Mouse (Mus musculus) lung, embryonic 15.5 days (tissue): ENCODE results near the gene Fubp3. TPM values are rescaled to one million over a fixed set of nuclear protein-coding genes. Genes with fewer than 3 reads are reported as not detected.
A peak's percentile ranks its signal among the peaks of the same experiment; 100 is the strongest.

Source experiments
- ATAC-seq: fragments of 200-750 bp; cut with Nextera tagmentation; 2 replicates; pipeline ENCODE4 v1.8.0; 2017; ENCODE audit warnings: moderate number of reproducible peaks, borderline replicate concordance; ENCODE audit not compliant: low FRiP score, low TSS enrichment; ENCODE audit errors: extremely low read depth
- H3K27ac ChIP-seq: fragments of 300-500 bp; sonication (generic); 2 replicates; pipeline ENCODE4 v1.5.1; 2015; ENCODE audit warnings: moderate library complexity, mild to moderate bottlenecking, inconsistent platforms
- H3K27me3 ChIP-seq: fragments of 300-500 bp; sonication (generic); 2 replicates; pipeline ENCODE4 v1.6.1; 2015; ENCODE audit warnings: inconsistent platforms
- H3K36me3 ChIP-seq: fragments of 300-500 bp; sonication (generic); 2 replicates; pipeline ENCODE4 v1.6.1; 2015; ENCODE audit warnings: inconsistent platforms
- H3K4me1 ChIP-seq: fragments of 300-500 bp; sonication (generic); 2 replicates; pipeline ENCODE4 v1.6.1; 2015; ENCODE audit warnings: inconsistent platforms
- H3K4me2 ChIP-seq: fragments of 300-500 bp; sonication (generic); 2 replicates; pipeline ENCODE4 v1.6.1; 2015; ENCODE audit warnings: inconsistent platforms, mild to moderate bottlenecking, moderate library complexity
- H3K4me3 ChIP-seq: fragments of 300-500 bp; sonication (generic); 2 replicates; pipeline ENCODE4 v1.5.1; 2015; ENCODE audit warnings: mild to moderate bottlenecking, inconsistent platforms
- H3K9ac ChIP-seq: fragments of 300-500 bp; sonication (generic); 2 replicates; pipeline ENCODE4 v1.6.1; 2015; ENCODE audit warnings: inconsistent platforms
- H3K9me3 ChIP-seq: fragments of 300-500 bp; sonication (generic); 2 replicates; pipeline ENCODE4 v1.6.1; 2016; ENCODE audit warnings: inconsistent platforms
- WGBS: fragments of 180-500 bp; shearing (Covaris S2); methylation state at CpG from one replicate; pipeline ENCODE4 v1.1.7; 2015; 5-methylcytosine and 5-hydroxymethylcytosine counted together
- microRNA-seq: library from miRNA; unstranded; fragments of <30 nt; microRNA quantifications from one replicate; pipeline ENCODE4, GENCODE M21; 2016
- polyA plus RNA-seq: library from polyadenylated mRNA; unstranded; fragments of >200 nt; fragmentation: Nextera tagmentation; extraction: Ambion mirVana; gene quantifications from 2 replicates; pipeline ENCODE4 v1.2.1, GENCODE M21; 2015

Fubp3 gene
- polyA plus RNA-seq, 1 experiment from 2014 or later: 81.8 TPM

DNA sequence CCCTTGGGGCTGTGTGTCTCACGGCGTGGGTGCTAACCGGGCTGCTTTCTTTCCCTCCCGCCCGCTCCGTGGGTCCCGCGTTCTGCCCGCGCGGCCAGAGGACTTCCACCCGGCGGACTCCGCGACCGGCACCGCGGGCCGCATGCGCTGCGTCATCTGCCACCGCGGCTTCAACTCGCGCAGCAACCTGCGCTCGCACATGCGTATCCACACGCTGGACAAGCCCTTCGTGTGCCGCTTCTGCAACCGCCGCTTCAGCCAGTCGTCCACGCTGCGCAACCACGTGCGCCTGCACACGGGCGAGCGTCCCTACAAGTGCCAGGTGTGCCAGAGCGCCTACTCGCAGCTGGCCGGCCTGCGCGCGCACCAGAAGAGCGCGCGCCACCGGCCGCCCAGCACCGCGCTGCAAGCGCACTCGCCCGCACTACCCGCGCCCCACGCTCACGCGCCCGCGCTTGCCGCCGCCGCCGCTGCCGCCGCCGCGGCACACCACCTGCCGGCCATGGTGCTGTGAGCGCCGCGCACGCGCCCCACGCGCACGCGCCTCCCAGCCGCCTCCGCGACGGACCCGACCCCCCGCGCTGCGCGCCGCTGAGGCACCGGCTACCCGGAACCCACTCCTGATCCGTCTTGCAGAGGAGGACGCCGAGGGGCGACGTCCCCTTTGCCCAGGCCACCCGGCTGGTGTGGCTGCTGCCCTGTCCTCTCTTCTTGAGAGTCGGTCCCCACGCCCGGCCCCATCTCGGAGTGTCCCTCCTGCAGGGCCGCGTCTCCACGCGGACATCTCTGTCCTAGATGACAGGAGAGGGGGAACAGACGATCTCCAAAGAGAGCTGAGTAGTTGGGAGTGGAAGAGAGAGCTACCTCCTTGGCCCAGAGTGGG, 81.8 kb downstream of the Fubp3 start:
- Histone ChIP-seq H3K27ac (no peak overlapping the region), H3K9me3 (no peaks in the 10 kb centered on the region), H3K9ac (no peak overlapping the region), H3K27me3 (peaks cover 87% of the 10 kb centered on the region), H3K4me2 (peak overlapping the region; percentile 97), H3K4me1 (peaks cover 12% of the 10 kb centered on the region), H3K36me3 (no peaks in the 10 kb centered on the region), H3K4me3 (peak overlapping the region; percentile 51)
- under 1% methylated on average over 84 of the region's 109 CpGs for WGBS
- no peak for ATAC-seq

DNA sequence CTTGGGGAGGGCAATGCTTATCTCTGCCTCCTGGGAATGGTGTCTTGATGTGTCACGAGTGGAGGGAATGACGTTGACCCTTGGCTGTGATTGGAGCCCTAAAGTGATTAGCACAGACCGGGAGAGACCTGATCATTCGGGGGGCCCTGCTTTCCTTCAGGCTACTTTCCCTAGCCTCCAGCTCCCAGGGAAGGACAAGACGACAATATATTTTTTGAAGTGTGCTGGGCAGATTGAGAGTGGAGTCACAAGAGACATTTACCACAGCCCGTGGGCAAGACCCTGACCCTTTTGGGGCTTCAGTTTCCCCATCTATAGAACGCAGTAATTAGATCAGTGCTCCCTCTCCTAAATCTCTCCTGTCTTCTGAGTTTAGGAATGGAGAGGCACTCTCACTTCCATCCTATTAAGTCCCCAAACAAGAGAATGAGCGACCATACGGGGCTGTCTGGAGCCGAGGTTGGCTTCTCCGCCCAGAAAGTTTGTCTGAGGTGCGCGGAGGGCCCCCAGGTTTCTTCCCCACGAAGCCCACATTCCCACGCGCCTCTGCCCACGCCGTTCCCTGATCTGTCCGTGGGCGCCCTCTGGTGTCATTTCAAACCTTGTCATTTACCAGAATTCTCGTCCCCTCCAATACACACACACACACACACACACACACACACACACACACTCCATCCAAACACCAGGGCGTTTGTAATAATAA, 82.6 kb downstream of the Fubp3 start:
- ATAC-seq: no peak
- Histone ChIP-seq H3K27ac (no peak overlapping the region), H3K4me1 (peaks cover 12% of the 10 kb centered on the region), H3K4me2 (peak overlapping the region; percentile 97), H3K36me3 (no peaks in the 10 kb centered on the region), H3K9ac (no peak overlapping the region), H3K9me3 (no peaks in the 10 kb centered on the region), H3K27me3 (peaks cover 81% of the 10 kb centered on the region), H3K4me3 (peak overlapping the region; percentile 51)
- WGBS: 4% methylated on average over 22 of the region's 22 CpGs

DNA sequence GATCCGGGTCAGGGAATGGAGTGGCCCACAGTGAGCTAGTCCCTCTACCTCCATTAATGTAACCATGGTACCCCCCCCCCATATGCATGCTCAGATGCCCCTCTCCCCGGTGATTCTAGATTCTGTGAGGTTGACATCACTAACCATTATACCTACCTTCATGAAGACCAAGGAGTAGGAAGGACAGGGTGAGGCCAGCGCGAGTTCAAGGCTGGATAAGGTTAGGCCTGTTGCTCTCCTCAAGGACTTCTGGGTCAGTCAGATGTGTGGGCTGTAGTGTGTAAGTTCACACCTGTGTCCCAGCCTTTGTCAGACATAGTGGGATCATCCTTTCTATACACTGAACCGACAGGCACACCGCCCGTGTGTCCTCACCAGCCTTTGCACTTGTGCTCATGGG, 83.9 kb downstream of the Fubp3 start:
- Histone ChIP-seq H3K27ac (no peak overlapping the region), H3K4me2 (no peak overlapping the region), H3K27me3 (peaks cover 68% of the 10 kb centered on the region), H3K9me3 (no peaks in the 10 kb centered on the region), H3K4me3 (no peak overlapping the region), H3K36me3 (no peaks in the 10 kb centered on the region), H3K4me1 (peaks cover 12% of the 10 kb centered on the region), H3K9ac (no peak overlapping the region)
- ATAC-seq: no peak
- 81% methylated on average over 7 of the region's 7 CpGs for WGBS

DNA sequence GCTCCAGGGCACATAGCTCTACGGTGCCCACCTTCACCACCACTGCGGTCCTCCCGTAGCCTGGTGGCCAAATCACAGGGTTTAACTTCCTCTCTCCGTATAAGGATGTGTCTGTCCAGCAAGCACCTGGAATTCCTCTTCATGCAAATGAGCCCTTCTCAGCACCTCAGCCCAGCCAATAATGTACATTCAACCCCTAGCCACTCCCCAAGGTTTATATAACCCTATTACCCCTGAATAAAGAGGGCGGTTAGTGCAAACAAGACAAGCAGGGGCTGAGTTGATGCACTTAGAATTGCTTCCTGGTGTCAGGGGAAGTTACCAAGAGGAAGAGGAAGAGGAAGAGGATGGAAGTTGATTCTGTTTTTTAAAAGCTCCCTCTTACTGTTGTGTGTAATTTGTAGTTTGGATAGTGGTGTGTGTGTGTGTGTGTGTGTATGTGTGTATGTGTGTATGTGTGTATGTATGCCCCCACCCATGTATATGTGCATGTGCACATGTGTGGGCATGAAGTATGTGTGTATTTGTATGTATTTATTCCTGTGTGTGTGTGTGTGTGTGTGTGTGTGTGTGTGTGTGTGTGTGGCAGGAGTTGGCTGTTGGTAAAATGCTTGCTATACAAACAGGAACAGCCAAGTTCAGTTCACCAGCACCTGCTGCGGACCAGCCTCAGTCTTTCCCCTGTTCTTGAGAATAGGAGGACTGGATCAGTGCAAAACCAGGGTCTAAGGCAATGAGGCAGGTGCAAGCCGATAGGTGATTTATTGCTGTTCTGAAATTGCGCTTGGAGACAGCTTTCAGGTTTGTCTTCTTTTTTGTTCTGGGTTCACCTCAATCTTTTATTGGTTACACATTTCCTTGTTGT, 90.7 kb downstream of the Fubp3 start:
- Histone ChIP-seq H3K9ac (no peak overlapping the region), H3K4me3 (no peak overlapping the region), H3K4me1 (no peaks in the 10 kb centered on the region), H3K36me3 (no peaks in the 10 kb centered on the region), H3K27ac (no peak overlapping the region), H3K9me3 (no peaks in the 10 kb centered on the region), H3K27me3 (peaks cover 8% of the 10 kb centered on the region; the same call in 1 of the 2 replicates), H3K4me2 (no peak overlapping the region)
- 50% methylated on average over 8 of the region's 8 CpGs for WGBS
- no peak for ATAC-seq

DNA sequence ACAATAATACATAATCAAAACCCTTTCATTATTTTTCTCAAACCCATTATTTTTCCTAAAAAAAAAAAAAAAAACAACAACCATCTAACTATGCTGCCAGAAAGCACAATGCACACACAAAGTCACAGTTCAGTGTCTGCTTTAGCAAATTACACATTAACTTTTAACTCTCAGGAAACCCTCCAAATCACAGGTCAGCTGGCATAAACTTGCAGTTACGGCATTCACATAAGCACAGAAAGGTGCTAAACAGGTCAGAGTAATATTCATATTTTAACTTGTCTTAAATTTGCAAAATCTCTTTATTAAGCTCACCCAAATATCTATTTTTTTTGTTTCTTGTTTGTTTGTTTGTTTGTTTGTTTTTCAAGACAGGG, 91.3 kb downstream of the Fubp3 start:
- peaks cover 3% of the 10 kb centered on the region; the same call in 1 of the 2 replicates for H3K27me3 ChIP-seq
- no peaks in the 10 kb centered on the region for H3K36me3 ChIP-seq
- H3K9ac ChIP-seq: no peak overlapping the region
- H3K9me3 ChIP-seq: no peaks in the 10 kb centered on the region
- WGBS: 75% methylated on average over 1 of the region's 1 CpGs
- H3K4me1 ChIP-seq: no peaks in the 10 kb centered on the region
- no peak overlapping the region for H3K27ac ChIP-seq
- H3K4me3 ChIP-seq: no peak overlapping the region
- ATAC-seq: no peak
- no peak overlapping the region for H3K4me2 ChIP-seq

Small RNA genes within 50 kb of the gene (microRNA-seq; reads per million reads assigned to microRNA genes)
- not detected for gene Mir6998

Other genes with a start within 250 kb of the Fubp3 start
- gene Ass1, start 102.4 kb upstream of the Fubp3 start, polyA plus RNA-seq: 30.3 and 37.2 TPM in 2 replicates
- gene Prdm12, start 67.4 kb downstream of the Fubp3 start, polyA plus RNA-seq: 0.06 and 0.14 TPM in 2 replicates
- gene Exosc2, start 98.1 kb downstream of the Fubp3 start, polyA plus RNA-seq: 67.7 and 69.1 TPM in 2 replicates
- 37.2 and 38.1 TPM in 2 replicates for gene Abl1, start 115.7 kb downstream of the Fubp3 start, polyA plus RNA-seq
- 0.05 and 0.14 TPM in 2 replicates for gene Qrfp, start 237.9 kb downstream of the Fubp3 start, polyA plus RNA-seq